In genomic region chr1:170405152-170405551, GRCm38 (mm10) we compare ENCODE assay signal across 15 mouse cellular contexts.
"Had no signal": no experiment of that assay in that cellular context is flagged by ENCODE, and none has a peak within 500 bp of the region (broad histone marks: within the 10 kb centered on the region; RNA-seq: fewer than 3 reads in every experiment).

No protein-coding gene starts in this region.

- H3K9ac ChIP-seq: kidney, embryonic 15.5 days; limb, embryonic 13.5 days; liver, embryonic 14.5 days; midbrain, embryonic 13.5 days; neural tube, embryonic 15.5 days had no signal

- ATAC-seq: midbrain, embryonic 13.5 days had no signal

- H3K27me3 ChIP-seq: kidney, embryonic 15.5 days; limb, embryonic 13.5 days; midbrain, embryonic 13.5 days; neural tube, embryonic 15.5 days had no signal

- H3K27ac ChIP-seq: kidney, embryonic 15.5 days; limb, embryonic 13.5 days; liver, embryonic 14.5 days; midbrain, embryonic 13.5 days; neural tube, embryonic 15.5 days had no signal

- H3K4me3 ChIP-seq: kidney, embryonic 15.5 days; limb, embryonic 13.5 days; midbrain, embryonic 13.5 days; myocyte; neural tube, embryonic 15.5 days had no signal

- H3K36me3 ChIP-seq: kidney, embryonic 15.5 days; limb, embryonic 13.5 days; midbrain, embryonic 13.5 days; neural tube, embryonic 15.5 days had no signal

- DNase-seq: kidney, adult 2 months; kidney, postnatal 14 days; layer of hippocampus, adult 9-11 months; layer of hippocampus, postnatal 36 days; lung, adult 18-20 months; lung, postnatal 36 days; right cerebral cortex, adult 18-20 months; right cerebral cortex, postnatal 25 days; thymus, postnatal 14 days had no signal

- H3K9me3 ChIP-seq: kidney, embryonic 15.5 days; limb, embryonic 13.5 days; midbrain, embryonic 13.5 days; neural tube, embryonic 15.5 days had no signal
